Mouse (Mus musculus): ENCODE results near the gene Sag. TPM values are rescaled to one million over a fixed set of nuclear protein-coding genes. Genes with fewer than 3 reads are reported as not detected.

The Sag gene
- total and polyA plus RNA-seq, 2 experiments, result 0.09 to 0.15 TPM

GRCm38 (mm10) chr1:87866672-87867071, 63.2 kb downstream of the Sag start:
- Histone ChIP-seq H3K79me2 (ENCODE audit: control insufficient read depth, insufficient read depth, low read length) (peaks cover 36% of the 10 kb centered on the region), H3K27ac (replicated peaks; ENCODE audit: insufficient read depth, low read depth, low read length) (no peak overlapping the region), H3K4me1 (ENCODE audit: control insufficient read depth, insufficient read depth, low read length) (no peaks in the 10 kb centered on the region; the same call in 1 of the 2 replicates), H3K27me3 (ENCODE audit: control insufficient read depth, insufficient read depth, low read length) (no peaks in the 10 kb centered on the region), H3K9ac (ENCODE audit: low read depth, low read length) (no peak overlapping the region), H3K4me3 (ENCODE audit: insufficient read depth, low read depth, low read length) (no peak overlapping the region), H3K36me3 (ENCODE audit: control insufficient read depth, insufficient read depth, low read length) (no peaks in the 10 kb centered on the region)
- 100% methylated on average over 1 of the region's 1 CpGs for WGBS
- TF ChIP-seq POLR2A (IDR thresholded peaks at IDR 0.05; ENCODE audit: extremely low read depth, insufficient read depth, low read length), result no peak
- no peak for TF ChIP-seq CTCF (IDR thresholded peaks at IDR 0.05; ENCODE audit: low read depth, low read length)
- DNase-seq (ENCODE audit: extremely low read depth, low read depth, low spot score), result no peak

- Histone ChIP-seq H3K79me2 (ENCODE audit: control insufficient read depth, insufficient read depth, low read length) (peaks cover 46% of the 10 kb centered on the region; the same call in 1 of the 2 replicates), H3K9ac (ENCODE audit: low read depth, low read length) (no peak overlapping the region), H3K4me3 (ENCODE audit: insufficient read depth, low read depth, low read length) (no peak overlapping the region), H3K27ac (replicated peaks; ENCODE audit: insufficient read depth, low read depth, low read length) (no peak overlapping the region), H3K36me3 (ENCODE audit: control insufficient read depth, insufficient read depth, low read length) (no peaks in the 10 kb centered on the region), H3K27me3 (ENCODE audit: control insufficient read depth, insufficient read depth, low read length) (no peaks in the 10 kb centered on the region), H3K4me1 (ENCODE audit: control insufficient read depth, insufficient read depth, low read length) (no peaks in the 10 kb centered on the region; the same call in 1 of the 2 replicates)
- TF ChIP-seq CTCF (IDR thresholded peaks at IDR 0.05; ENCODE audit: low read depth, low read length), result no peak
- no peak for TF ChIP-seq POLR2A (IDR thresholded peaks at IDR 0.05; ENCODE audit: extremely low read depth, insufficient read depth, low read length)
- no peak for DNase-seq (ENCODE audit: extremely low read depth, low read depth, low spot score)
Observed at GRCm38 (mm10) chr1:87871546-87871945, 68.1 kb downstream of the Sag start.

- H3K27ac ChIP-seq (replicated peaks; ENCODE audit: insufficient read depth, low read depth, low read length), result no peak overlapping the region
- H3K9ac ChIP-seq (ENCODE audit: low read depth, low read length), result no peak overlapping the region
- no peak for TF ChIP-seq POLR2A (IDR thresholded peaks at IDR 0.05; ENCODE audit: extremely low read depth, insufficient read depth, low read length)
- peaks cover 50% of the 10 kb centered on the region; the same call in 1 of the 2 replicates for H3K79me2 ChIP-seq (ENCODE audit: control insufficient read depth, insufficient read depth, low read length)
- H3K36me3 ChIP-seq (ENCODE audit: control insufficient read depth, insufficient read depth, low read length), result no peaks in the 10 kb centered on the region
- no peak overlapping the region for H3K4me3 ChIP-seq (ENCODE audit: insufficient read depth, low read depth, low read length)
- H3K4me1 ChIP-seq (ENCODE audit: control insufficient read depth, insufficient read depth, low read length), result no peaks in the 10 kb centered on the region; the same call in 1 of the 2 replicates
- DNase-seq (ENCODE audit: extremely low read depth, low read depth, low spot score), result no peak
- no peaks in the 10 kb centered on the region for H3K27me3 ChIP-seq (ENCODE audit: control insufficient read depth, insufficient read depth, low read length)
Observed at GRCm38 (mm10) chr1:87873081-87873480, 69.6 kb downstream of the Sag start.

- H3K4me3 ChIP-seq (ENCODE audit: insufficient read depth, low read depth, low read length), result no peak overlapping the region
- H3K27me3 ChIP-seq (ENCODE audit: control insufficient read depth, insufficient read depth, low read length), result no peaks in the 10 kb centered on the region
- no peak overlapping the region for H3K27ac ChIP-seq (replicated peaks; ENCODE audit: insufficient read depth, low read depth, low read length)
- H3K36me3 ChIP-seq (ENCODE audit: control insufficient read depth, insufficient read depth, low read length), result no peaks in the 10 kb centered on the region
- peaks cover 44% of the 10 kb centered on the region; the same call in 1 of the 2 replicates for H3K79me2 ChIP-seq (ENCODE audit: control insufficient read depth, insufficient read depth, low read length)
- 100% methylated on average over 1 of the region's 1 CpGs for WGBS
- H3K9ac ChIP-seq (ENCODE audit: low read depth, low read length), result no peak overlapping the region
- H3K4me1 ChIP-seq (ENCODE audit: control insufficient read depth, insufficient read depth, low read length), result peaks cover 12% of the 10 kb centered on the region
- DNase-seq (ENCODE audit: extremely low read depth, low read depth, low spot score), result no peak
- TF ChIP-seq POLR2A (IDR thresholded peaks at IDR 0.05; ENCODE audit: extremely low read depth, insufficient read depth, low read length) (no peak), CTCF (IDR thresholded peaks at IDR 0.05; ENCODE audit: low read depth, low read length) (no peak)
Observed at GRCm38 (mm10) chr1:87876065-87876464, 72.6 kb downstream of the Sag start.

GRCm38 (mm10) chr1:87877552-87878283, 74.2 kb downstream of the Sag start:
- TF ChIP-seq POLR2A (IDR thresholded peaks at IDR 0.05; ENCODE audit: extremely low read depth, insufficient read depth, low read length), result no peak
- TF ChIP-seq CTCF (IDR thresholded peaks at IDR 0.05; ENCODE audit: low read depth, low read length), result no peak
- no peak for DNase-seq (ENCODE audit: extremely low read depth, low read depth, low spot score)
- H3K79me2 ChIP-seq (ENCODE audit: control insufficient read depth, insufficient read depth, low read length), result peaks cover 39% of the 10 kb centered on the region; the same call in 1 of the 2 replicates
- no peaks in the 10 kb centered on the region for H3K27me3 ChIP-seq (ENCODE audit: control insufficient read depth, insufficient read depth, low read length)
- no peaks in the 10 kb centered on the region for H3K36me3 ChIP-seq (ENCODE audit: control insufficient read depth, insufficient read depth, low read length)
- H3K4me3 ChIP-seq (ENCODE audit: insufficient read depth, low read depth, low read length), result no peak overlapping the region
- WGBS, result 94% methylated on average over 9 of the region's 9 CpGs
- H3K27ac ChIP-seq (replicated peaks; ENCODE audit: insufficient read depth, low read depth, low read length), result no peak overlapping the region
- H3K4me1 ChIP-seq (ENCODE audit: control insufficient read depth, insufficient read depth, low read length), result peaks cover 15% of the 10 kb centered on the region
- H3K9ac ChIP-seq (ENCODE audit: low read depth, low read length), result no peak overlapping the region

GRCm38 (mm10) chr1:87879034-87879433, 75.6 kb downstream of the Sag start:
- no peak for TF ChIP-seq POLR2A (IDR thresholded peaks at IDR 0.05; ENCODE audit: extremely low read depth, insufficient read depth, low read length)
- TF ChIP-seq CTCF (IDR thresholded peaks at IDR 0.05; ENCODE audit: low read depth, low read length), result no peak
- H3K27me3 ChIP-seq (ENCODE audit: control insufficient read depth, insufficient read depth, low read length), result no peaks in the 10 kb centered on the region

More at GRCm38 (mm10) chr1:87879034-87879433, 75.6 kb downstream of the Sag start:
- Histone ChIP-seq H3K4me3 (ENCODE audit: insufficient read depth, low read depth, low read length) (no peak overlapping the region), H3K36me3 (ENCODE audit: control insufficient read depth, insufficient read depth, low read length) (no peaks in the 10 kb centered on the region), H3K27ac (replicated peaks; ENCODE audit: insufficient read depth, low read depth, low read length) (no peak overlapping the region), H3K79me2 (ENCODE audit: control insufficient read depth, insufficient read depth, low read length) (peaks cover 38% of the 10 kb centered on the region; the same call in 1 of the 2 replicates), H3K4me1 (ENCODE audit: control insufficient read depth, insufficient read depth, low read length) (peaks cover 15% of the 10 kb centered on the region), H3K9ac (ENCODE audit: low read depth, low read length) (no peak overlapping the region)
- 70% methylated on average over 3 of the region's 3 CpGs for WGBS
- no peak for DNase-seq (ENCODE audit: extremely low read depth, low read depth, low spot score)

Measured in liver, adult 2 months (tissue).